ENCODE assay signal across 24 mouse cellular contexts in genomic region chr15:97903261-97904009, GRCm38 (mm10). TPM values are rescaled to one million over a fixed set of nuclear protein-coding genes. Genes with fewer than 3 reads are reported as not detected.
"Had no signal": no experiment of that assay in that cellular context is flagged by ENCODE, and none has a peak within 500 bp of the region (broad histone marks: within the 10 kb centered on the region; RNA-seq: fewer than 3 reads in every experiment).

No protein-coding gene starts in this region.

- H3K4me2 ChIP-seq: hindbrain, embryonic 15.5 days; kidney, embryonic 15.5 days; limb, embryonic 13.5 days; liver, embryonic 12.5 days; liver, embryonic 15.5 days; lung, embryonic 15.5 days; neural tube, embryonic 12.5 days; neural tube, embryonic 15.5 days had no signal

- H3K9me3 ChIP-seq: hindbrain, embryonic 15.5 days; kidney, embryonic 15.5 days; limb, embryonic 10.5 days; limb, embryonic 13.5 days; liver, embryonic 12.5 days; liver, embryonic 15.5 days; lung, embryonic 15.5 days; megakaryocyte, embryonic 14.5 days; midbrain, embryonic 10.5 days; neural tube, embryonic 12.5 days; neural tube, embryonic 15.5 days had no signal

- DNase-seq: layer of hippocampus, adult 9-11 months; liver; lung, adult 18-20 months; lung, postnatal 10 days; lung, postnatal 36 days; midbrain, embryonic 14.5 days; right cerebral cortex, adult 18-20 months; right cerebral cortex, postnatal 14 days; right cerebral cortex, postnatal 4 days; spleen, adult 18-20 months; thymus, adult 18-20 months; thymus, postnatal 4 days had no signal

- H3K4me3 ChIP-seq: hindbrain, embryonic 15.5 days; kidney, embryonic 15.5 days; layer of hippocampus, adult 2 months; limb, embryonic 10.5 days; limb, embryonic 13.5 days; liver, embryonic 12.5 days; liver, embryonic 15.5 days; lung, embryonic 15.5 days; megakaryocyte, embryonic 14.5 days; midbrain, embryonic 10.5 days; neural tube, embryonic 12.5 days; neural tube, embryonic 15.5 days had no signal

- H3K36me3 ChIP-seq: hindbrain, embryonic 15.5 days; kidney, embryonic 15.5 days; limb, embryonic 10.5 days; limb, embryonic 13.5 days; liver, embryonic 12.5 days; liver, embryonic 15.5 days; lung, embryonic 15.5 days; midbrain, embryonic 10.5 days; neural tube, embryonic 12.5 days; neural tube, embryonic 15.5 days had no signal

- H3K9ac ChIP-seq: hindbrain, embryonic 15.5 days; kidney, embryonic 15.5 days; limb, embryonic 13.5 days; liver, embryonic 12.5 days; liver, embryonic 15.5 days; lung, embryonic 15.5 days; neural tube, embryonic 12.5 days; neural tube, embryonic 15.5 days had no signal

- ATAC-seq: liver, embryonic 12.5 days had no signal

- H3K27ac ChIP-seq: hindbrain, embryonic 15.5 days; kidney, embryonic 15.5 days; layer of hippocampus, adult 2 months; limb, embryonic 10.5 days; limb, embryonic 13.5 days; liver, embryonic 12.5 days; liver, embryonic 15.5 days; lung, embryonic 15.5 days; midbrain, embryonic 10.5 days; neural tube, embryonic 12.5 days; neural tube, embryonic 15.5 days had no signal

RNA-seq across cellular contexts. Expression of gene Vdr, which starts 7.0 kb away (rescaled TPM):
- polyA plus RNA-seq: midbrain, embryonic 14.5 days had no signal
